Mouse (Mus musculus) ES-Bruce4 (cell line): ENCODE results near the gene Dyx1c1.

Source experiments
- CTCF ChIP-seq: IDR thresholded peaks from one replicate; pipeline ENCODE4 v1.8.1; 2011; ENCODE audit warnings: low read depth, low read length
- EP300 ChIP-seq: IDR thresholded peaks from 2 replicates; pipeline ENCODE4 v1.6.1; 2011; ENCODE audit warnings: low read depth, low read length; ENCODE audit not compliant: insufficient read depth
- POLR2A ChIP-seq: IDR thresholded peaks from one replicate; pipeline ENCODE4 v1.8.1; 2011; ENCODE audit warnings: low read length; ENCODE audit not compliant: insufficient read depth

DNA sequence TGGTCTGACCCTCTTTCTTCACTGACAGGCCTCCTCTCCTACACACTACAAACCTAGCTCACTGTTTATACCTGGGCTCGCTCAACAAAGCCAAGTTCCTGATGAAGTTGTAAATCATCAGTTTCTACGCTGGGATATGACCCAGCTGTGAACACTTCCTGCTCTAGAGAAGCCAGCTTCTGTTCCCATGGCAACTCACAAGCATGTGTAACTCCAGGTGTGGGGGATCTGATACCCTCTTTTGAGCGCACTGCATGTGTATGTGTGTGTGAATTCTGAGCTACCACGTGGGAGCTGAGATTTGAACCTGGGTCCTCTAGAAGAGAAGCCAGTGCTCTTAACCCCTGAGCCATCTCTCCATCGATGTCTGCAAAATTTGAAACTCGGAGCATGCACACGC is 9.0 kb upstream of the Dyx1c1 start:
- TF ChIP-seq CTCF (no peak), EP300 (no peak), POLR2A (no peak)
